Mouse (Mus musculus) spleen, adult 2 months (tissue): Measurements from ENCODE around the gene Mical3.

Source experiments
- CTCF ChIP-seq: fragments of 200-500 bp; IDR thresholded peaks from 2 replicates; pipeline ENCODE4 v1.5.1; 2011; ENCODE audit warnings: mild to moderate bottlenecking, inconsistent platforms; ENCODE audit not compliant: insufficient read depth, insufficient read length, insufficient replicate concordance; ENCODE audit errors: extremely low read depth
- POLR2A ChIP-seq: fragments of 200-500 bp; IDR thresholded peaks from 2 replicates; pipeline ENCODE4 v1.6.1; 2011; ENCODE audit warnings: low read depth, low read length, inconsistent platforms

DNA sequence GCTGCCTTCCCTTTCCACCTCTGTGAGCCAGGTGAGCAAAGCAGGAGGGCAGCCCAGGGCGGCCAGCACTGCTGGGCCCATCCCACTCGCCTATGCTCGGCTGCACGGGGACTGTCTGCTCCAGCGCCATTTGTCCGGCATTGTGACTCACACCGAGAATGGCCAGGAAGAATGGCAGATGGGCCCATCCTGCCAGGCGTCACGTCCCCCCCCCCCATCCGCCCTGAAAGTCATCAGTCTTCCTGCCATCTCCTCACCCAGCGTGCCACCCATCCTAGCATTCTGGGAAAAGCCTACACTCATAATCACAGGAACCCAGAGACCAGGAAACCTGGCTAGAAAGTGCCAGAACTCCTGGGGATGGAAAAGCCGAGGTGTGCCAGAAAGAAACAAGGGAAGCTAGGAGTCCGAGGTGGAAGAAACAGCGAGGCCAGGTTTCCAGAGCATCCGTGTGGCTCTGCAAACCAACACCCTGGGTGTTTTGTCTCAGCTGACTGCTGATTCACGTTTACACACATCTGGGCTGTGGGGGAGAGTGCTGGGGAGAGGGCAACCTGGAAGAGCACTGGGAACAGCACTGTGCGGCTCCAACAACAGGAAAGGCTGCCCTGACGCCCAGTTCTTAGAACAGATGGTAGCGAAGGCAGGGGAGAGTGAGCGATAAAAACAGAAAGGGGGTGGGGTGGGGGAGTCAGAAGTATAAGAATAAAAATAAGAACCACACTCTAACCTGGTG is 85.3 kb downstream of the Mical3 start:
- TF ChIP-seq CTCF (no peak), POLR2A (no peak)
